Mouse (Mus musculus) c-Kit-positive CD71-positive TER-119-positive erythroid progenitor cells, embryonic 14.5 days (primary cell): Measurements from ENCODE around the gene Abhd14b.

Experiments
- DNase-seq: peaks from one replicate; pipeline ENCODE4 v3.0.0-alpha.2; 2013; ENCODE audit warnings: low spot score

Abhd14b gene

DNA sequence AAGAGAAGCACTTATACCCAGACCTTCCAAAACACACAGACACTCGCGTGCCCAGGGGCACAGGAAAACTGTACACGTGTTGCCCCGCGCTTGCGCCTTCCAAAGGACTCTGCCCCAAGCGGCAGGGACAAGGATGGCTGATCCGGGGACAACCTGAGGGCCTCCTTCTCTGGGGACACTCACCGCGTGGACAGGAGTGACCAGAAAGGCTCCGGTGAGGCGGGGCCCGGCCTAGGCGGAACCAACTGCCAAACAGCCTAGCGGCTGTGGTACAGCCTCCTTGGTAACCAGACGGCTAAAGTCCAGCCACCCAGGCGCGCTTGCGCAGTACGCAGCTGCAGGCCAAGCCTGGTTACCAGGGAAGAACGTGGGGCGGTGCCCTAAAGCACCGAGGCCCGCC lies at the start of gene Abhd14b, which contains the start of gene Abhd14a:
TSS of gene Abhd14b (plus strand) at position 112 of the 400 bp plus-strand sequence.
TSS of gene Abhd14a (minus strand) at position 331 of the 400 bp plus-strand sequence.
- peak; percentile 64 for DNase-seq

DNA sequence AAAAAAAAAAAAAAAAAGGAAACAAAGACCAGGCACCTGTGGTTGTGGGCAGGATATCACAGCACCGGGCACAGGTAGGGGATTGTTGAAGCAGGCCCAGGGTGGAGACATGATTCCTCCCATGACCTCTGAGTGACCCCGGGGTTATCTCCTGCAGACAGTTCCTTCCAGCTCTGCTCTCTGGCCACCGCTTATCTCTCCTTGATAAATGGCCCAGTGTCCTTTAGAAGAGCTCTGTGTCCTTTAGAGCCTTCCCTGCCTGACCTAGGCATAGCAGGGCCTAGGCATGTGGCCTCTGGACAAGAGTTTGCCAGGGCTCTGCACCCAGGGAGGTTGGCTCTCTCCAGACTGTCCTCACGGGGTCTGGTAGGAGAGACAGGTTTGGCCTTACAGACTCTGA lies 49.5 kb upstream of the Abhd14b start:
- peak; percentile 27 for DNase-seq

GRCm38 (mm10) chr9:106398667-106399311 lies 48.5 kb upstream of the Abhd14b start:
- peak; percentile 81 for DNase-seq

DNA sequence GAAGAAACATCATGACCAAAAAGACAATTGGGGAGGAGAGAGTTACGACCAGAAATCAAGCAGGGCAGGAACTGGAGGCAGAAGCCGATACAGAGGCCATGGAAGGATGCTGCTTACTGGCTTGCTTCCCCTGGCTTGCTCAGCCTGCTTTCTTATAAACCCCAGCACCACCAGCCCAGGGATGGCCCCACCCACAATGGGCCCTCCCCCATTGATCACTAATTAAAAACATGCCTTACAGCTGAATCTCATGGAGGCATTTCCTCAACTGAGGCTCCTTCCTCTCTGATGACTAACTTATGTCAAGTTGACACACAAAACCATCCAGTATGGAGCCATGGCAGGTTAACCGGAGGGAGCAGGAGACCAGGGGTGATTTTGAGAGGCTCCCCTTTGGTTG lies 47.5 kb upstream of the Abhd14b start:
- DNase-seq, result no peak

- no peak for DNase-seq
Observed at GRCm38 (mm10) chr9:106402149-106402548, 45.1 kb upstream of the Abhd14b start.

- no peak for DNase-seq
Observed at GRCm38 (mm10) chr9:106402607-106403375, 44.5 kb upstream of the Abhd14b start.

- no peak for DNase-seq
Observed at GRCm38 (mm10) chr9:106405275-106405674, 42.0 kb upstream of the Abhd14b start.

- no peak for DNase-seq
Observed at GRCm38 (mm10) chr9:106406443-106407078, 40.7 kb upstream of the Abhd14b start.

GRCm38 (mm10) chr9:106409096-106409495 lies 38.2 kb upstream of the Abhd14b start:
- DNase-seq, result no peak

GRCm38 (mm10) chr9:106410086-106410650 lies 37.1 kb upstream of the Abhd14b start:
- DNase-seq, result no peak

GRCm38 (mm10) chr9:106411091-106411594 lies 36.1 kb upstream of the Abhd14b start:
- DNase-seq, result no peak

GRCm38 (mm10) chr9:106411729-106412128 lies 35.5 kb upstream of the Abhd14b start:
- no peak for DNase-seq

DNA sequence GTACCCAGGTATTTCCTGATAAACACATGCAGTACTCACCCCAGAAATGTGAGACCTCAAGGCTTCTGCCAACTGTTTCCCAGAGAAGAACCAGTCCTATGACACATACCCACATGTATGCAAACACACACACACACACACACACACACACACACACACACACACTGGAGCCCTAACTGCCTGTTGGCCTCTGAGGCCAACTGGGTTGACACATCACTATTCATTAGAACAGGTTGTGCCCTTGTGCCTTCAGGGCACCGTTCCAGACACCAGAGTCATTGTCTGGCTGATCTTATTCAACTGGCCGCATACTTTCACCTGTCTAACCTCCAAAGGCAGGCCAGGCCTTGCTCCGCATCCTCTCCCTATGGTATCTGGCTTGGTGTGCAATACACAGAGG lies 35.0 kb upstream of the Abhd14b start:
- DNase-seq, result no peak

- no peak for DNase-seq
Observed at GRCm38 (mm10) chr9:106413606-106414005, 33.7 kb upstream of the Abhd14b start.

- DNase-seq, result no peak
Observed at GRCm38 (mm10) chr9:106416826-106417225, 30.4 kb upstream of the Abhd14b start.

GRCm38 (mm10) chr9:106417841-106418625 lies 29.2 kb upstream of the Abhd14b start:
- DNase-seq, result no peak

DNA sequence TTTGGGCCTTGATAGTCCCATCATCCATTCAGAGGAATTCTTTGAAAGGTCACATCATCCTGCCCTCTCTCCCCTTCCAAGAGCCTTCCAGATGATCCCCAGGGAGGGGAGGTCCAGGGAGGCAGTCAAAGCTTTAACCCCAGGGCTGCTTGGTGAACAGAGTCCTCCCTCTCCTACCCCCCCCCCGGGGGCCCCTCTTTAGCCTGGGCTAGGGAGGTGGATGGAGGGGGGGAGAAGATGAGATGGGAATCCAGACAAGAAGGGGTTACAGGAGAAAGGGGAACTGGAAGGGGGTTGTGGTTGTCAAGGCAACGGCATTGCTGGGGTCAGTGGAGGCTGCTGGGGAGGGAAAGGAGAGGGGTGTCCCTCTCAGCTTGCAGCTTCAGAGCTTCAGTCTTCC lies 26.7 kb upstream of the Abhd14b start:
- no peak for DNase-seq

GRCm38 (mm10) chr9:106421033-106421864 lies 26.0 kb upstream of the Abhd14b start:
- no peak for DNase-seq

DNA sequence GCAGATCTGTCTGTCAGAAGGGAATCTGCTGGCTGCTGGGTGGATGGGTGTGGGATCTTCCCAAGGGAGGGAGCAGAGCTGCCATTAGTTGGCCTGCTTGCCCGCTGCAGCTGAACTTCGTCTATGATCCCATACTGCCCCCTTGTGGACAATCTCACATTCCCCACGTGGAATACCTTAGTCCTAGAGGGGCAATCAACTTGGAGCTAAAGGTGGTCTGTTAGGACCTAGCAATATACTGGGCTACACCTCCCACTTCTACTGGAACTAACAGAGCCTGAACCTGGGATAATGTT lies 25.4 kb upstream of the Abhd14b start:
- peak; percentile 78 for DNase-seq

GRCm38 (mm10) chr9:106428719-106429220 lies 18.5 kb upstream of the Abhd14b start:
- no peak for DNase-seq
